Mouse (Mus musculus) limb, embryonic 15.5 days (tissue): ENCODE measurements around the gene Ptpn18. TPM values are rescaled to one million over a fixed set of nuclear protein-coding genes. Genes with fewer than 3 reads are reported as not detected.

ENCODE experiments used
- ATAC-seq: fragments of 200-750 bp; cut with Nextera tagmentation; 2 replicates; pipeline ENCODE4 v1.8.0; 2017; ENCODE audit warnings: low read depth, moderate TSS enrichment; ENCODE audit not compliant: insufficient number of reproducible peaks, low FRiP score, low TSS enrichment
- H3K27ac ChIP-seq: fragments of 300-500 bp; sonication (generic); 2 replicates; pipeline ENCODE4 v1.5.1; 2015; ENCODE audit warnings: moderate library complexity, mild to moderate bottlenecking, inconsistent platforms
- H3K27me3 ChIP-seq: fragments of 300-500 bp; sonication (generic); 2 replicates; pipeline ENCODE4 v1.6.1; 2015; ENCODE audit warnings: inconsistent platforms
- H3K36me3 ChIP-seq: fragments of 300-500 bp; sonication (generic); 2 replicates; pipeline ENCODE4 v1.6.1; 2015; ENCODE audit warnings: inconsistent platforms
- H3K4me1 ChIP-seq: fragments of 300-500 bp; sonication (generic); 2 replicates; pipeline ENCODE4 v1.6.1; 2015; ENCODE audit warnings: inconsistent platforms
- H3K4me2 ChIP-seq: fragments of 300-500 bp; sonication (generic); 2 replicates; pipeline ENCODE4 v1.6.1; 2015; ENCODE audit warnings: mild to moderate bottlenecking, inconsistent platforms
- H3K4me3 ChIP-seq: fragments of 300-500 bp; sonication (generic); 2 replicates; pipeline ENCODE4 v1.5.1; 2015; ENCODE audit warnings: mild to moderate bottlenecking, inconsistent platforms
- H3K9ac ChIP-seq: fragments of 300-500 bp; sonication (generic); 2 replicates; pipeline ENCODE4 v1.6.1; 2015; ENCODE audit warnings: inconsistent platforms
- H3K9me3 ChIP-seq: fragments of 300-500 bp; sonication (generic); 2 replicates; pipeline ENCODE4 v1.6.1; 2016; ENCODE audit warnings: inconsistent platforms
- WGBS: fragments of 180-500 bp; shearing (Covaris S2); methylation state at CpG from one replicate; pipeline ENCODE4 v1.1.7; 2015; 5-methylcytosine and 5-hydroxymethylcytosine counted together
- polyA plus RNA-seq: library from polyadenylated mRNA; unstranded; fragments of >200 nt; fragmentation: Nextera tagmentation; extraction: Ambion mirVana; gene quantifications from 2 replicates; pipeline ENCODE4 v1.2.1, GENCODE M21; 2015

The Ptpn18 gene
- 17.4 TPM in 2 replicates for polyA plus RNA-seq

DNA sequence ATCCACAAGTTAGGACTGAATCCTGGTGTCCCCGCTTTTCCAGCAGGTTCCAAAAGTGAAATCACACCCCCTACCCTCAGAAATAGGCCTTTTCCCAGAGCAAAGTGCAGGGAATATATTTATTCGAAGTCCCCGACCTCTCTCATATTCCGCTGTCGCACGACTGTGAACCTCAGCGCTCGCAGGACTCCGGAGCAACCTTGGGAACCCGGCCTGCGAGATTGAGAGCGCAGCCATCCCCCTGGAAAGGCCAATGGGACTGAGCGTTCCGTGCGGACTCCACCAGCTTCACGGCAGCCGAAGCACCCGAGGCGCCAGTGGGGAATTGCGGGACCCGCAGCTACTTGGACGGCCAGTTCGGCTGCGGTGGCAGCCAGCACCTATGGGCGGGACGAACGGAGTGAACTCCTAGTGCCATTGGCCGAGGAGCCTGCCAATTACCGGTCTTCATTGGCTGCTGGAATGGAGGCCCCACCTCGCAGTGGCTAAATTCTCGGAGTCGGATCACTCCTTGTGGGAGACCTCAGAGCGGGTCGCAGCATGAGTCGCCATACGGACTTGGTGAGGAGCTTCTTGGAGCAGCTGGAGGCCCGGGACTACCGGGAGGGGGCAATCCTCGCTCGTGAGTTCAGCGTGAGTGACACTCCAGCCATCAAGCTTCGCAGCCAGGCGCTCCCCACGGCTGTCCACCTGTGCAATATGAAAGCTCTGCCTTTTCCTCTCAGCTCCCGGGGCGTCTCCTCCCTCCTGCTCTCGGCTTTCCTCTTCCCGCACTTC lies at the start of gene Ptpn18:
Ptpn18 (plus strand) TSS at position 479 of the 777 bp plus-strand sequence.
- Histone ChIP-seq H3K4me2 (peak within 1 kb of the TSS; percentile 92), H3K9me3 (no peaks in the 10 kb centered on the region), H3K27me3 (peaks cover 56% of the 10 kb centered on the region), H3K4me3 (peak within 1 kb of the TSS; percentile 56), H3K9ac (peak within 1 kb of the TSS; percentile 31), H3K4me1 (peaks cover 11% of the 10 kb centered on the region; the same call in 1 of the 2 replicates), H3K27ac (no peak within 1 kb of the TSS), H3K36me3 (no peaks in the 10 kb centered on the region)
- ATAC-seq = peak; percentile 71
- WGBS = under 1% methylated on average over 48 of the region's 48 CpGs

GRCm38 (mm10) chr1:34428466-34428865 lies 31.1 kb upstream of the Ptpn18 start:
- no peak overlapping the region for H3K9ac ChIP-seq
- 94% methylated on average over 2 of the region's 2 CpGs for WGBS
- no peak overlapping the region for H3K4me2 ChIP-seq
- H3K36me3 ChIP-seq = peaks cover 22% of the 10 kb centered on the region; the same call in 1 of the 2 replicates
- peaks cover 12% of the 10 kb centered on the region for H3K4me1 ChIP-seq
- no peaks in the 10 kb centered on the region for H3K27me3 ChIP-seq
- no peak for ATAC-seq
- no peak overlapping the region for H3K27ac ChIP-seq
- no peak overlapping the region for H3K4me3 ChIP-seq
- H3K9me3 ChIP-seq = peaks cover 17% of the 10 kb centered on the region

DNA sequence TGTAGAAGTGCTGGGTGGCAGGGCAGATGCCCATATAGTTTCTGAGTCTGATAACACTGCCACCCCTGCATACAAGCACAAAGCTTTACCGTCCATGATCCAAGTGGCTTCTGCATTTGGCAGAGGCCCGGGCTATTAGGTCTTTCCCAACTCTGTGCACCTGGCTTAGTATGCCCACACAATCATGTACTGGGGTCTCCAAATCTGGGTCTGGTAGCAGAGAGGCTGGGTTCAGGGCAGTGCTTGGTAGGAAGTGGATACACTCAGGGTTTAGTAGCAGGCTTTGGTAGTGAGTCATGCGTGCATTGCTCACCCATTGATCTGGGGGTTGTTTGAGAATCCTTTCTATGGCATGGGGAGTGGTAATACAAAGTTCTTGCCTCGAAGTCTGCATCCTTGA lies 30.3 kb upstream of the Ptpn18 start:
- 94% methylated on average over 4 of the region's 4 CpGs for WGBS
- peaks cover 22% of the 10 kb centered on the region; the same call in 1 of the 2 replicates for H3K36me3 ChIP-seq

DNA sequence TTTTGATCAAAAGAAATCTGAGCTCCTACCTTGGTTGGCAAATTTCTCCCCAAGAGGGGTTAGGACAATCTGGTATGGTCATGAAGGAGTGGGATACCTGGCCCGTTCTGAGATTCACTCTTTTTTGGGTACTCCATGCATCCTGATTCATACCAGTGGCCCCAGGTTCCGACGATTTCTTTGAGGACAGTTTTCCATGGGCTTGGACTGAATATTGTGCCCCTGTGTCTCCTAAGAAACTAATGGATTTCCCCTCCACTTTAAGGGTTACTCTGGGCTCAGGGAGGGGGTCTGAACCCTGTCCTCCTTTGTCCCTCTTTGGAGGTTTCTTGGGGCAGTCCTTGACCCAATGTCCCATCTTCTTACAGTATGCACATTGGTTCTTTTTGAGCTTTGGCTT lies 28.6 kb upstream of the Ptpn18 start:
- Histone ChIP-seq H3K4me1 (peaks cover 20% of the 10 kb centered on the region), H3K9me3 (peaks cover 17% of the 10 kb centered on the region), H3K4me3 (no peak overlapping the region), H3K27me3 (no peaks in the 10 kb centered on the region), H3K36me3 (peaks cover 22% of the 10 kb centered on the region; the same call in 1 of the 2 replicates), H3K4me2 (no peak overlapping the region), H3K9ac (no peak overlapping the region), H3K27ac (no peak overlapping the region)
- ATAC-seq = no peak
- WGBS = 98% methylated on average over 3 of the region's 3 CpGs

More for the DNA sequence above, 30.3 kb upstream of the Ptpn18 start:
- no peak for ATAC-seq
- Histone ChIP-seq H3K27ac (no peak overlapping the region), H3K9ac (no peak overlapping the region), H3K4me3 (no peak overlapping the region), H3K9me3 (peaks cover 17% of the 10 kb centered on the region), H3K27me3 (no peaks in the 10 kb centered on the region), H3K4me1 (peaks cover 16% of the 10 kb centered on the region), H3K4me2 (no peak overlapping the region)

DNA sequence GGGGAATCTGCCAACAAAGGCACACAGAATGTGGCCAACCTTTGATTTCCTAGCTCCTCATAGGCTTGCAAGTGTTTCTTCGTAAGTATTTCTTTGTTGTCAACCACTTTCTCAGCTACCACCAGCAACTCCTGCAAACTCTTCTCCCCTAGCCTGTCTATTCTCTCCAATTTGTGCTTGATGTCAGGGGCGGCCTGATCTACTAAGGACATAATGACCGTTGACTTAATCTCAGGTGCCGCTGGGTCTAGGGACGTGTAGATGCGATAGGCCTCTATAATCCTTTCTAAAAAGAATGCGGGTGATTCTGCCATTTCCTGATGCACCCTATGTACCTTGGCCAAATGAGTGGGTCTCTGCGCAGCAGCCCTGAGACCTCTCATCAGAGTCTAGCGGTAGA lies 28.1 kb upstream of the Ptpn18 start:
- peaks cover 17% of the 10 kb centered on the region for H3K9me3 ChIP-seq
- no peak for ATAC-seq
- no peaks in the 10 kb centered on the region for H3K27me3 ChIP-seq
- no peak overlapping the region for H3K9ac ChIP-seq
- H3K36me3 ChIP-seq = peaks cover 22% of the 10 kb centered on the region; the same call in 1 of the 2 replicates
- H3K27ac ChIP-seq = no peak overlapping the region
- 98% methylated on average over 9 of the region's 9 CpGs for WGBS
- H3K4me3 ChIP-seq = no peak overlapping the region
- no peak overlapping the region for H3K4me2 ChIP-seq
- H3K4me1 ChIP-seq = peaks cover 20% of the 10 kb centered on the region

DNA sequence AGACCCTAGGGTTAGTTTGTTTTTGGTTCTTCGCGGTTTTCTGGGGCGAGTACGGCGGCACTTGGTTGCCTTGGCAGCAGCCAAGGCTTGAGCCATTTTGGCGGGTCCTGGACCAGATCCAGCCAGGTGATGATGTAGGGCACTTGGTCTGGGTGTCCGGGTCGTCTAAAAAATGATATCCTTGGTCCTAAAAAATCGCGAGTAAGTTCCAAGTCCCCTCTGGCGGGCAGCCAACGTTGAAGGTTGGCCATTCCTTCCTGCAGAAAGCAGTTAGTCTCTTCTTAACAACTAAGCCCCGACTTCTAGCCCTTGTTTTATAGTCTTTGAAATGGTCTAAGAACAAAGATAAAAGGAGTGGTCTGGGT lies 27.2 kb upstream of the Ptpn18 start:
- H3K4me3 ChIP-seq = peak overlapping the region; percentile 53
- peaks cover 17% of the 10 kb centered on the region for H3K9me3 ChIP-seq
- no peak for ATAC-seq
- peak overlapping the region; percentile 65 for H3K4me2 ChIP-seq
- H3K36me3 ChIP-seq = peaks cover 25% of the 10 kb centered on the region; the same call in 1 of the 2 replicates
- peaks cover 20% of the 10 kb centered on the region for H3K4me1 ChIP-seq
- H3K27me3 ChIP-seq = no peaks in the 10 kb centered on the region
- peak overlapping the region; percentile 80; the same call in 1 of the 2 replicates for H3K27ac ChIP-seq
- no peak overlapping the region for H3K9ac ChIP-seq
- 54% methylated on average over 13 of the region's 13 CpGs for WGBS

GRCm38 (mm10) chr1:34432776-34433481 lies 26.6 kb upstream of the Ptpn18 start:
- 11% methylated on average over 35 of the region's 35 CpGs for whole genome bisulfite sequencing
- H3K4me2 ChIP-seq = peak overlapping the region; percentile 65
- peak; percentile 54; the same call in 1 of the 2 replicates for ATAC-seq
- H3K4me3 ChIP-seq = peak overlapping the region; percentile 53
- peak overlapping the region; percentile 35; the same call in 1 of the 2 replicates for H3K9ac ChIP-seq
- peaks cover 20% of the 10 kb centered on the region for H3K4me1 ChIP-seq
- peaks cover 25% of the 10 kb centered on the region; the same call in 1 of the 2 replicates for H3K36me3 ChIP-seq
- H3K27ac ChIP-seq = peak overlapping the region; percentile 80
- peaks cover 17% of the 10 kb centered on the region for H3K9me3 ChIP-seq
- no peaks in the 10 kb centered on the region for H3K27me3 ChIP-seq

DNA sequence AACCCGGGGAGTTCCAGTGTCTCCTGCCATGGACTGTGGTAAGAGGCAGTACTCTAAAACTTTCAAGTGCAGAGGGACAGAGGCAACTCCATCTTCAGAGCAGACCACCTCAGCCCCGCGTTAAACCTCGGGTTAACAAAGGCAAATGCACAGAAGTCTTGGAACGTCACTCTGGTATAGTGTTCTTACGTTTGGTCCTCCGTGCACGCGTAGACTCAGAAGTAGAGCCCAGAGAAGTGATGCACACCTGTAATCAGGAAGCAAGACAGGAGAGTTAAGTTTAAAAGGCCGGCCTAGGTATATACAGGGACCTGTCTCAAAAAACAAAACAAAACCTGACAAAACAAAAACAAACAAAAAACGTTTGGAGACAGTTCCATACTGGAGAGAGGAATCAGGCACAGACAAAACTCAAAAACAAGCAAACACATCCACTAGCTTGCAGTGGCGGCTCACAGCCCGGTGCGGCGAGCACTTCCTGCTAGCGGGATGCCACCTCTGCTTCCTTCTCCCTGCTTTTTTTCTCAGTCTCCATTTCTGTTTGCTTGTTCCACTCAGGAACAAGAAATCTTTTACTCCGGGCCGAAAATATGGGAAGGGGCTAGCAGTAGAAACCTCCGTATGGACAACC lies 25.6 kb upstream of the Ptpn18 start:
- no peak for ATAC-seq
- Histone ChIP-seq H3K27ac (peak overlapping the region; percentile 80), H3K9ac (0 out of 2 replicates have a peak overlapping the region, but pooled peaks have one; percentile 17), H3K4me3 (peak overlapping the region; percentile 53), H3K27me3 (no peaks in the 10 kb centered on the region), H3K36me3 (peaks cover 25% of the 10 kb centered on the region; the same call in 1 of the 2 replicates), H3K4me1 (peaks cover 25% of the 10 kb centered on the region), H3K9me3 (peaks cover 17% of the 10 kb centered on the region), H3K4me2 (peak overlapping the region; percentile 65)
- WGBS = 14% methylated on average over 19 of the region's 19 CpGs

DNA sequence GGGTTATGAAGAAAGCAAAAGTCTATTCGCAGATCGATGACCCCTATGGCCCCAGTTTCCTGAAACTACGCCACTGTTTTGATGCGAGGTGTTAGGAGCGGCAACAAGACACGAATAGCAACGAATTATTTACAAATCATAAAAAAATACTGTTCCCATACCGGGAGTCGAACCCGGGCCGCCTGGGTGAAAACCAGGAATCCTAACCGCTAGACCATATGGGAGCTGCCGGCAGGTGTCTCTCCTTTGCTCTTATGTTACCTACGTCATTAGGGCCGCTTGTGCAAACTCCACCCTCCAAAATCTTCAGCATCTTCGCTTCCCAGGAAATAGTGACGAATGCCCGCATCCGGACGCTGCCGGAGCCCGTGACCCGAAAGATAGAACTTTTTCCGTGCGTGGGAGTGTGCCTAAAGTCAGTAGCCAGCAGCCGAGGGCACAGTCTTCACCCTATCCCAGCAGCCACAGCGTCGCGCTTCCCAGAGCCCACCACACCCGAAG lies 24.9 kb upstream of the Ptpn18 start:
- Histone ChIP-seq H3K36me3 (peaks cover 21% of the 10 kb centered on the region; the same call in 1 of the 2 replicates), H3K27me3 (no peaks in the 10 kb centered on the region), H3K4me3 (peak overlapping the region; percentile 53), H3K9me3 (peaks cover 17% of the 10 kb centered on the region), H3K4me2 (peak overlapping the region; percentile 65), H3K4me1 (peaks cover 25% of the 10 kb centered on the region), H3K27ac (peak overlapping the region; percentile 79), H3K9ac (peak overlapping the region; percentile 43)
- under 1% methylated on average over 30 of the region's 30 CpGs for WGBS
- no peak for ATAC-seq

- H3K27ac ChIP-seq = peak overlapping the region; percentile 79
- peak overlapping the region; percentile 53 for H3K4me3 ChIP-seq
- H3K27me3 ChIP-seq = no peaks in the 10 kb centered on the region
- H3K4me2 ChIP-seq = peak overlapping the region; percentile 65
- ATAC-seq = no peak
- H3K9me3 ChIP-seq = peaks cover 11% of the 10 kb centered on the region
- peaks cover 16% of the 10 kb centered on the region; the same call in 1 of the 2 replicates for H3K36me3 ChIP-seq
- peak overlapping the region; percentile 43 for H3K9ac ChIP-seq
- peaks cover 28% of the 10 kb centered on the region for H3K4me1 ChIP-seq
- WGBS = 24% methylated on average over 8 of the region's 8 CpGs
Measured at GRCm38 (mm10) chr1:34435371-34436120, 24.0 kb upstream of the Ptpn18 start.

GRCm38 (mm10) chr1:34436374-34436773 lies 23.2 kb upstream of the Ptpn18 start:
- no peak overlapping the region for H3K27ac ChIP-seq
- H3K4me1 ChIP-seq = peaks cover 31% of the 10 kb centered on the region
- H3K4me2 ChIP-seq = no peak overlapping the region
- peaks cover 9% of the 10 kb centered on the region; the same call in 1 of the 2 replicates for H3K36me3 ChIP-seq
- no peak for ATAC-seq
- 73% methylated on average over 3 of the region's 3 CpGs for WGBS
- H3K9me3 ChIP-seq = 0 out of 2 replicates have a peak, but pooled peaks cover 3% of the 10 kb centered on the region
- H3K9ac ChIP-seq = no peak overlapping the region
- H3K4me3 ChIP-seq = no peak overlapping the region
- no peaks in the 10 kb centered on the region for H3K27me3 ChIP-seq
